Mouse (Mus musculus) liver, embryonic 16.5 days (tissue): ENCODE measurements around the gene H2al1e. TPM values are rescaled to one million over a fixed set of nuclear protein-coding genes. Genes with fewer than 3 reads are reported as not detected.

Experiments
- ATAC-seq: fragments of 200-750 bp; cut with Nextera tagmentation; 2 replicates; pipeline ENCODE4 v1.8.0; 2017; ENCODE audit warnings: low read depth, mild to moderate bottlenecking, moderate number of reproducible peaks, moderate library complexity
- H3K27ac ChIP-seq: fragments of 300-500 bp; sonication (generic); 2 replicates; pipeline ENCODE4 v1.5.1; 2014; ENCODE audit warnings: mild to moderate bottlenecking, low read length
- H3K27me3 ChIP-seq: fragments of 300-500 bp; sonication (generic); 2 replicates; pipeline ENCODE4 v1.6.1; 2014; ENCODE audit warnings: low read depth, low read length, mixed read lengths; ENCODE audit not compliant: control insufficient read depth, insufficient read depth
- H3K36me3 ChIP-seq: fragments of 300-500 bp; sonication (generic); 2 replicates; pipeline ENCODE4 v1.6.1; 2014; ENCODE audit warnings: mild to moderate bottlenecking; ENCODE audit not compliant: control insufficient read depth, insufficient read depth
- H3K4me1 ChIP-seq: fragments of 300-500 bp; sonication (generic); 2 replicates; pipeline ENCODE4 v1.6.1; 2014; ENCODE audit warnings: low read depth, low read length, mixed read lengths; ENCODE audit not compliant: control insufficient read depth
- H3K4me2 ChIP-seq: fragments of 300-500 bp; sonication (generic); 2 replicates; pipeline ENCODE4 v1.6.1; 2014; ENCODE audit warnings: low read depth, low read length, mixed read lengths
- H3K4me3 ChIP-seq: fragments of 300-500 bp; sonication (generic); 2 replicates; pipeline ENCODE4 v1.5.1; 2014; ENCODE audit warnings: low read depth, mild to moderate bottlenecking, low read length
- H3K9ac ChIP-seq: fragments of 300-500 bp; sonication (generic); 2 replicates; pipeline ENCODE4 v1.6.1; 2014; ENCODE audit warnings: low read depth, low read length
- H3K9me3 ChIP-seq: fragments of 300-500 bp; sonication (generic); replicated peaks from 2 replicates; pipeline ENCODE4 v1.6.1; 2016; ENCODE audit warnings: low read length; ENCODE audit not compliant: control insufficient read depth
- WGBS: fragments of 180-500 bp; shearing (Covaris S2); extraction: QIAGEN DNeasy Blood & Tissue Kit; methylation state at CpG from one replicate; pipeline ENCODE4 v1.1.7; 2014; ENCODE audit not compliant: insufficient replicate concordance; 5-methylcytosine and 5-hydroxymethylcytosine counted together
- polyA plus RNA-seq: library from polyadenylated mRNA; unstranded; fragments of >200 nt; fragmentation: Nextera tagmentation; extraction: Ambion mirVana; gene quantifications from 2 replicates; pipeline ENCODE4 v1.2.1, GENCODE M21; 2015

The H2al1e gene
- polyA plus RNA-seq, 1 experiment from 2014 or later: not detected

DNA sequence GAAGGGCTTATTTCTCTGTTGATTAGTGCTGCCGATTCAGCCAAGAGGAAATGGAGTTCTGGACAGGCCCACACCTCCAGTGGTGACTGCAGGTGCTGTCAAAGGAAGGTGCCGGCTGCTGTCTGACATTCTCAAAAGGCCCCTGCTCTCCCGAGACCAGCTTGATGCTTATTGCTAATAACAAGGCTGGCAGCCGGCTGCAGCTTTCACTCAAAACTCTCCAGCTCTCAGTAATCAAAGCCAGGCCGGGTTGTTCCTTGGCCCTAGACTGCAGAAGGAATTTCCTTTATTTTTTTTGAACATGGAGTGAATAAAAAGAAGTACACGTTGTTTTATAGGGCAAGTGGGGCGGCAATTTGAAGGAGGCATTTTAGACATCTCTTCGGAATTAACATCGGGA is 34.0 kb downstream of the H2al1e start:
- Histone ChIP-seq H3K9me3 (no peaks in the 10 kb centered on the region), H3K4me3 (no peak overlapping the region), H3K4me1 (no peaks in the 10 kb centered on the region), H3K36me3 (no peaks in the 10 kb centered on the region), H3K27me3 (no peaks in the 10 kb centered on the region), H3K27ac (no peak overlapping the region), H3K4me2 (no peak overlapping the region), H3K9ac (no peak overlapping the region)
- WGBS: 62% methylated on average over 9 of the region's 9 CpGs
- no peak for ATAC-seq

DNA sequence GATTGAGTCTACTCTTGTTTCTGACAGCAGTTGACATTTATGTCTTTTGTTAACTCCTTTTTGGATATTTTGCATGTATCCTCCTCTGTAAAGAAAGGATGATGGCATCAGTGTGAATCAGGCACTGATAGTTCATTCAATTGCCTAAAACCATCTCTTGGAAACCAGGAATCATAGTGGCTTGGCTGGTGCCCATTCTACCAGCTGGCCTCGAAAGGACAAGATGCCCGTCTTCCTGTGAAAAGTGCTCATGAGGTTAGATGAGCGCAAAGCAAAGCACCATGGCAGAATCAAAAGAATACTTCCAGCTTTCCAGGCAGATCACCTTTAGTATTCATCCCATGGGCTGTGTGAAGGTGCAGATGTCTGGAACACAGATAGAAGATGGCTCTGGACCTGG is 35.0 kb downstream of the H2al1e start:
- Histone ChIP-seq H3K27me3 (no peaks in the 10 kb centered on the region), H3K4me2 (no peak overlapping the region), H3K27ac (no peak overlapping the region), H3K9me3 (no peaks in the 10 kb centered on the region), H3K4me1 (no peaks in the 10 kb centered on the region), H3K4me3 (no peak overlapping the region), H3K9ac (no peak overlapping the region), H3K36me3 (no peaks in the 10 kb centered on the region)
- 71% methylated on average over 3 of the region's 3 CpGs for WGBS
- no peak for ATAC-seq

DNA sequence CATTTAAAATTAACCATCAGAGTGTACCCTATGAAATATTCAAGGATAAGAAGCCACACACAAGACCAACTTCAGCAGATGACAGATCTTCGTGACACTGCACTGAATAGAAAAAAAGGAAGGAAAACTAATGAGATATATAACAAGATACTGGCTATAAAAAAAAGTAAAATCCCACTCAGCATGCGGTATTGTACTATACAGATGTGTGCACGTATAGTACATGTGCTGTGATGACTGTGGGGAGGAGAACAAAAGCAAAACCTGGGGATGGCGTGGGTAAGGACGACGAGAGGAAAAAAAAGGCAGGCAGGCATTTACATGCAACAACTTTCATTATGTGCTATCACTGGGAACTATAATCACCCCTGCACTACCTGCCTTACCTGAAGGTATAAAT is 49.1 kb downstream of the H2al1e start:
- Histone ChIP-seq H3K27me3 (no peaks in the 10 kb centered on the region), H3K4me1 (no peaks in the 10 kb centered on the region), H3K4me2 (no peak overlapping the region), H3K4me3 (no peak overlapping the region), H3K27ac (no peak overlapping the region), H3K9me3 (no peaks in the 10 kb centered on the region), H3K36me3 (no peaks in the 10 kb centered on the region), H3K9ac (no peak overlapping the region)
- WGBS: 38% methylated on average over 6 of the region's 6 CpGs
- no peak for ATAC-seq

DNA sequence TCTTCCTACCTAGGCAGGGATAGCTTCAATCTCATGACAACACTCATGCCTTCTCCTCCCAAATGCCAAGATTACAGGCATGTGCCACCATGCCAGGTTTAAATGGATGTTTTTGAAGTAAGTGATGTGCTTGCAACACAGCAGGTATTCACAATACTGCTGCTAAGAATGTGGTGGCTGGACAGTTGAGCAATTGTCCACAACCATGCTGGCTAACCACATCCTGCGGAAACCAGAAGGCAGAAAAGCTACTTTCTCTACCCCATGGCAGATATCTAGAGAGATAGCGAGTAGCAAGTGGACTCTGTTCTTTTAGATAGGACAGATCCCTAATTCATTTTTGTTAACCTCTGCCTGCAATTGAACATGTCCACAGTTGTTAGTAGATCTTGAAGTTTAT is 49.5 kb downstream of the H2al1e start:
- WGBS: 24% methylated on average over 2 of the region's 2 CpGs
- H3K9ac ChIP-seq: no peak overlapping the region
- ATAC-seq: no peak
- no peak overlapping the region for H3K27ac ChIP-seq
- H3K4me1 ChIP-seq: no peaks in the 10 kb centered on the region
- no peaks in the 10 kb centered on the region for H3K9me3 ChIP-seq
- H3K4me2 ChIP-seq: no peak overlapping the region
- no peaks in the 10 kb centered on the region for H3K36me3 ChIP-seq
- no peaks in the 10 kb centered on the region for H3K27me3 ChIP-seq
- H3K4me3 ChIP-seq: no peak overlapping the region

Other genes with a start within 250 kb of the H2al1e start
- not detected in 2 replicates for gene H2al1a, start 12.7 kb upstream of the H2al1e start, polyA plus RNA-seq
- gene H2al1b, start 9.5 kb upstream of the H2al1e start, polyA plus RNA-seq: not detected in 2 replicates
- gene H2al1c, start 6.3 kb upstream of the H2al1e start, polyA plus RNA-seq: not detected in 2 replicates
- not detected in 2 replicates for gene H2al1d, start 3.1 kb upstream of the H2al1e start, polyA plus RNA-seq
- not detected in 2 replicates for gene H2al1f, start 3.2 kb downstream of the H2al1e start, polyA plus RNA-seq
- not detected in 2 replicates for gene H2al1g, start 6.3 kb downstream of the H2al1e start, polyA plus RNA-seq
- not detected in 2 replicates for gene H2al1h, start 9.6 kb downstream of the H2al1e start, polyA plus RNA-seq
- not detected in 2 replicates for gene H2al1i, start 12.7 kb downstream of the H2al1e start, polyA plus RNA-seq
- not detected in 2 replicates for gene H2al1j, start 15.9 kb downstream of the H2al1e start, polyA plus RNA-seq